Comparison of ENCODE assay signal across 27 mouse cellular contexts in genomic region chr10:78012661-78013495, GRCm38 (mm10). TPM values are rescaled to one million over a fixed set of nuclear protein-coding genes. Genes with fewer than 3 reads are reported as not detected.
A peak's percentile ranks its signal among the peaks of the same experiment; 100 is the strongest.
DNase-seq lines count a peak whose midpoint lies in the region; ATAC-seq and TF ChIP-seq lines count a peak whose summit lies in the region.
"Had no signal": no experiment of that assay in that cellular context is flagged by ENCODE, and none has a peak within 500 bp of the region (broad histone marks: within the 10 kb centered on the region; RNA-seq: fewer than 3 reads in every experiment).

No protein-coding gene starts in this region.

- no peak overlapping the region for H3K4me2 ChIP-seq in hindbrain, embryonic 14.5 days (replicated peaks)
- H3K4me2 ChIP-seq: embryonic facial prominence, embryonic 15.5 days; liver, embryonic 15.5 days had no signal

- TF ChIP-seq CTCF in kidney, adult 2 months (conservative IDR thresholded peaks at IDR 0.05; ENCODE audit: insufficient read depth, insufficient read length, low read depth, low read length), result no peak

- no peak for ATAC-seq in hindbrain, embryonic 14.5 days (ENCODE audit: low FRiP score)
- ATAC-seq: forebrain, embryonic 14.5 days; hindbrain, embryonic 16.5 days had no signal

- WGBS in kidney, adult 2 months, result 86% methylated on average over 18 of the region's 18 CpGs
- 94% methylated on average over 18 of the region's 18 CpGs for WGBS in hindbrain, embryonic 14.5 days

- TF ChIP-seq POLR2A in kidney, adult 2 months (IDR thresholded peaks at IDR 0.05; ENCODE audit: low read depth, low read length), result no peak

- H3K4me3 ChIP-seq in kidney, adult 2 months (ENCODE audit: insufficient read depth, low read depth, low read length), result no peak overlapping the region
- no peak overlapping the region for H3K4me3 ChIP-seq in hindbrain, embryonic 14.5 days (replicated peaks; ENCODE audit: low read length)
- H3K4me3 ChIP-seq: embryonic facial prominence, embryonic 10.5 days; embryonic facial prominence, embryonic 15.5 days; hindbrain, embryonic 10.5 days; liver, embryonic 15.5 days had no signal

- H3K4me1 ChIP-seq in kidney, adult 2 months (ENCODE audit: control insufficient read depth, insufficient read depth, low read length), result 0 out of 2 replicates have a peak, but pooled peaks cover 8% of the 10 kb centered on the region
- peaks cover 10% of the 10 kb centered on the region for H3K4me1 ChIP-seq in hindbrain, embryonic 14.5 days (replicated peaks; ENCODE audit: control insufficient read depth, insufficient read depth, low read length)

- peak; percentile 23 for DNase-seq in kidney, adult 2 months
- DNase-seq in kidney, postnatal 14 days, result no peak
- DNase-seq in 3134 (ENCODE audit: extremely low read depth, insufficient read length, low spot score) (peak; percentile 34), 416B (ENCODE audit: low read depth) (peak; percentile 82), adipocyte (ENCODE audit: low spot score) (peak; percentile 95)
- no peak for DNase-seq in hindbrain, embryonic 14.5 days (ENCODE audit: low spot score)
- no peak for DNase-seq in testis, postnatal 10 days (ENCODE audit: low spot score)
- DNase-seq: cerebellum, adult 2 months; cerebellum, postnatal 25 days; gastrocnemius, postnatal 14 days; kidney, adult 8-10 months; layer of hippocampus, postnatal 36 days; left cerebral cortex, postnatal 4 days; lung, postnatal 36 days; midbrain, embryonic 14.5 days; right cerebral cortex, adult 18-20 months; spleen, adult 18-20 months; thymus, postnatal 4 days had no signal

- no peak overlapping the region for H3K9ac ChIP-seq in hindbrain, embryonic 14.5 days
- H3K9ac ChIP-seq: embryonic facial prominence, embryonic 15.5 days; liver, embryonic 15.5 days had no signal

- H3K9me3 ChIP-seq in hindbrain, embryonic 14.5 days (ENCODE audit: control insufficient read depth, low read length), result no peaks in the 10 kb centered on the region
- H3K9me3 ChIP-seq: embryonic facial prominence, embryonic 15.5 days; liver, embryonic 15.5 days had no signal

- H3K27me3 ChIP-seq in kidney, adult 2 months (replicated peaks; ENCODE audit: control insufficient read depth, insufficient read depth, low read length), result no peaks in the 10 kb centered on the region
- H3K27me3 ChIP-seq in hindbrain, embryonic 14.5 days (ENCODE audit: control insufficient read depth, insufficient read depth, low read length), result no peaks in the 10 kb centered on the region
- H3K27me3 ChIP-seq: embryonic facial prominence, embryonic 15.5 days had no signal

- H3K36me3 ChIP-seq in kidney, adult 2 months (ENCODE audit: control insufficient read depth, insufficient read depth, low read length), result no peaks in the 10 kb centered on the region
- H3K36me3 ChIP-seq in hindbrain, embryonic 14.5 days (replicated peaks; ENCODE audit: control insufficient read depth, insufficient read depth), result no peaks in the 10 kb centered on the region
- H3K36me3 ChIP-seq: embryonic facial prominence, embryonic 15.5 days; hindbrain, embryonic 10.5 days; liver, embryonic 15.5 days had no signal

- no peak overlapping the region for H3K27ac ChIP-seq in kidney, adult 2 months (ENCODE audit: insufficient read depth, low read depth, low read length)
- no peak overlapping the region for H3K27ac ChIP-seq in hindbrain, embryonic 14.5 days
- H3K27ac ChIP-seq: embryonic facial prominence, embryonic 10.5 days; embryonic facial prominence, embryonic 15.5 days; hindbrain, embryonic 10.5 days; kidney, postnatal 0 days; liver, embryonic 15.5 days had no signal

RNA-seq across cellular contexts. Expression of gene Pfkl, which starts 3.0 kb away (rescaled TPM):
- 100 and 107 TPM in 2 replicates for polyA plus RNA-seq in kidney, adult 2 months (2012; rRNA removed)
- 93.5 and 98.2 TPM in 2 replicates for polyA plus RNA-seq in hindbrain, embryonic 14.5 days (2014; fragmentation: Nextera tagmentation; extraction: Ambion mirVana)

RNA-seq across cellular contexts. Expression of gene Dnmt3l, which starts 28.9 kb away (rescaled TPM):
- polyA plus RNA-seq in kidney, adult 2 months (2012; rRNA removed), result 0.34 and 1.1 TPM in 2 replicates
- not detected in 2 replicates for polyA plus RNA-seq in hindbrain, embryonic 14.5 days (2014; fragmentation: Nextera tagmentation; extraction: Ambion mirVana)
- polyA plus RNA-seq: embryonic facial prominence, embryonic 10.5 days; forebrain, embryonic 14.5 days; heart, embryonic 14.5 days; hindbrain, embryonic 10.5 days; hindbrain, embryonic 16.5 days; liver, embryonic 15.5 days; midbrain, embryonic 14.5 days; neural tube, embryonic 14.5 days had no signal

RNA-seq across cellular contexts. Expression of gene Aire, which starts 30.5 kb away (rescaled TPM):
- polyA plus RNA-seq in kidney, adult 2 months (2012; rRNA removed), result 0.23 and 0.41 TPM in 2 replicates
- polyA plus RNA-seq in hindbrain, embryonic 14.5 days (2014; fragmentation: Nextera tagmentation; extraction: Ambion mirVana), result 0.09 and 0.15 TPM in 2 replicates
- polyA plus RNA-seq: hindbrain, embryonic 10.5 days; liver, embryonic 15.5 days; midbrain, embryonic 14.5 days had no signal

RNA-seq across cellular contexts. Expression of gene 1810043G02Rik, which starts 34.6 kb away (rescaled TPM):
- polyA plus RNA-seq in kidney, adult 2 months (2012; rRNA removed), result 60.5 and 75.3 TPM in 2 replicates
- polyA plus RNA-seq in hindbrain, embryonic 14.5 days (2014; fragmentation: Nextera tagmentation; extraction: Ambion mirVana), result 46.9 and 48.1 TPM in 2 replicates

RNA-seq across cellular contexts. Expression of gene Trpm2, which starts 42.5 kb away (rescaled TPM):
- 0.53 and 1.2 TPM in 2 replicates for polyA plus RNA-seq in kidney, adult 2 months (2012; rRNA removed)
- 6.3 and 6.4 TPM in 2 replicates for polyA plus RNA-seq in hindbrain, embryonic 14.5 days (2014; fragmentation: Nextera tagmentation; extraction: Ambion mirVana)

Comparison
In these comparisons a context has a peak if more than half of its experiments do, and no peak if none do; other contexts are left out.
1. DNase-seq: peak in kidney, adult 2 months (single experiment), 3134 (single experiment), 416B (single experiment) and adipocyte (single experiment); none in kidney, postnatal 14 days (single experiment), hindbrain, embryonic 14.5 days (single experiment) and testis, postnatal 10 days (single experiment).